Mouse (Mus musculus): ENCODE results near the gene Dll4.

Gene Dll4

DNA sequence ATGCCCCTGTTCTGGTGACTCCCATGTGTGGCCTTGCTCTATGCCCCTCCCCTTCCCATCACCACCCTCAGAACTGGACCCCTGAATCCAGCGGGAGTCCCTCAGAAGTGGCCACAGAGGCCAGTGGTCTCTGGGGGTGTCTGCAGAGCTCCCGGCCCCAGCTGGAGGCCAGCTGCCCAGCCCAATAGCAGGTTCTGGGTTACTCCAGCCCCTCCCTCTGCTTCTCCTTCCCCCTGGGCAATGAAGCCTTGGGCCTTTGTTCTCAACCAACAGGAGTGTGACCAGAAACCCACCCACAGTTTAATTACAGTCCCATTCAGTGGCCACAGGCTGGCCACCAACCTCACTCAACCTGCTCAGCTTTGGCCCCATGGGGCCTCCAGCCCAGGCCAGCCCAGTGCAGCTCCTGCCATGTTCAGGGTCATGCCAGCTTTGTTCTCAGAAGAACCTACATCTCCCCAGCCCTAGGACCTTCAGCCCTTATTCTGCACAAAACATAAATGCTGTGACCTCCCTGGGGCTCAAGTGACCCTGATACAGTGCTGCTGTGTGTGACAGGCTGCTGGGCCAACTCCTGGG is 13.1 kb upstream of the Dll4 start:
- DNase-seq: no peak

- no peak for DNase-seq
Measured at GRCm38 (mm10) chr2:119313780-119314479, 11.7 kb upstream of the Dll4 start.

GRCm38 (mm10) chr2:119314742-119315310 is 10.8 kb upstream of the Dll4 start:
- peak; percentile 48 for DNase-seq

- no peak for DNase-seq
Measured at GRCm38 (mm10) chr2:119318043-119318710, 7.4 kb upstream of the Dll4 start.

GRCm38 (mm10) chr2:119320571-119320970 is 5.0 kb upstream of the Dll4 start:
- DNase-seq: no peak

DNA sequence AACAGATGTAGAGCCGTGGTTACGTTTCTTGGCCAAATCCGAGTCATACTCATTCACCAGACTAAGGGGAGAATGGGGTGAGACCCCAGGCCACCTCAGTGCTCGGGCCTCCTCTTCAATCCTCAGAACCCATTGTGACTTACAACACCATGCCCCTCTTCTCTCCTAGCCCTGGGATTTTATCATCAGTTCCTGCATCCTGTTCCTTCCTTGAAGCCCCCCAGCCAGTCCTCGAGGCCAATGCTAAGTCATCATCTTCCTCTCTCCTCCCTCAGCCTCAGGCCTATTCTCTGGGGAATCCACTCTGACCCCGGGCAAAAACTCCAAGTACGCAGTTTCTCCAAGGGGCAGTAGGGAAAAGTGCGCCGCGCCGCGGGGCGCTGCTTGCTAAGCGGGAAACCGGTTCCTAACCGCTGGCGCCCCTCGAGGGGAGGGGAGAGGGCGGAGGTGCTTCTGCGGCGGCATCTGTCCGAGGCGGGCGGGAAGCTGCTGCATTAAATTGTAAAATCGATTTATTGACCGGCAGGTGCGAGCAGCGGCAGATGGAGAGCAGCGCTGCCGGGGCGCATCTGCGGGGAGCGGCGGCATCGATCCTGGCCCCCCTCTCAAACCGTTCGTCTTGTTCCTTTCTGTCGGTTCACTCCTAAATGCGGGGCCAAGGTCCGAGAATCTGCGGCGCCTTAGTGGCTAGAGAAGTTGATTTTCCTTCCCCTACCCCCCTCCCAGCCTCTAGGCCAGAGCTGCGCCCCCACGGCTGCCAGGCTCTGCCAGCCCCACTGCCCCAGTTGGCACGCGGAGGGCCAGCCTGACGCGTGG is 3.6 kb upstream of the Dll4 start:
- no peak for DNase-seq

GRCm38 (mm10) chr2:119322587-119323300 is 2.8 kb upstream of the Dll4 start:
- peak; percentile 60 for DNase-seq

DNA sequence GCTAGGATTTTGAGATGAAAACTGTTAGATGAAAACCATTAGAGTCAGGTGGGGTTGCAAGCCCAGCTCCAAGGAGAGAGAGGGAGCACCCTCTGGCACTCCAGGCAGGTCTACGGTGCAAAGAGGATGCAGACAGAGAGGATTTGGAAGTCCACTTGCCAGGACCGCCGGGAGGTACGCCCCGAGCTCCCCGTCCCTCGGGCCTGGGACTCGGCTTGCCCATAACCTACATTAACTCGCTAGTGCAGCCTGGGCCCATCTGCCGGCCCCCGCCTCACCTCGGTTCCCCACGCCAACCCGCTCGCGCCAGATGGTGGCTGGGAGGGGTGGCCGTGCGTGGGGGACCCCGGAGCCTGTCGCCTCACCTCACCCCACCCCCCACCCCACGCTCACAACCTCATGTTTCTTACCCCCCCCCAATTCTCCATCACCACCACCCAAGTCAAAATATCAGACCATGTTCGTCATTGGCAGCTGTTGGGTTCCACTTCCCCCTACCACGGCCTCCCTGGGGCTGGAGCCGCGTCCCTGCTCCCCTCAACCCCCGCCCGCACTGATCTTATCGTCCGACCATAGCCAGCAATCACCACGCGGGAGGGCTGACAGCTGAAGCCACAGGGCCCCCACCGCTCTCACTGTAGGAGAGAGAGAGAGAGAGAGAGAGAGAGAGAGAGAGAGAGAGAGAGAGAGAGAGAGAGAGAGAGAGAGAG is 1.6 kb upstream of the Dll4 start:
- DNase-seq: no peak

DNA sequence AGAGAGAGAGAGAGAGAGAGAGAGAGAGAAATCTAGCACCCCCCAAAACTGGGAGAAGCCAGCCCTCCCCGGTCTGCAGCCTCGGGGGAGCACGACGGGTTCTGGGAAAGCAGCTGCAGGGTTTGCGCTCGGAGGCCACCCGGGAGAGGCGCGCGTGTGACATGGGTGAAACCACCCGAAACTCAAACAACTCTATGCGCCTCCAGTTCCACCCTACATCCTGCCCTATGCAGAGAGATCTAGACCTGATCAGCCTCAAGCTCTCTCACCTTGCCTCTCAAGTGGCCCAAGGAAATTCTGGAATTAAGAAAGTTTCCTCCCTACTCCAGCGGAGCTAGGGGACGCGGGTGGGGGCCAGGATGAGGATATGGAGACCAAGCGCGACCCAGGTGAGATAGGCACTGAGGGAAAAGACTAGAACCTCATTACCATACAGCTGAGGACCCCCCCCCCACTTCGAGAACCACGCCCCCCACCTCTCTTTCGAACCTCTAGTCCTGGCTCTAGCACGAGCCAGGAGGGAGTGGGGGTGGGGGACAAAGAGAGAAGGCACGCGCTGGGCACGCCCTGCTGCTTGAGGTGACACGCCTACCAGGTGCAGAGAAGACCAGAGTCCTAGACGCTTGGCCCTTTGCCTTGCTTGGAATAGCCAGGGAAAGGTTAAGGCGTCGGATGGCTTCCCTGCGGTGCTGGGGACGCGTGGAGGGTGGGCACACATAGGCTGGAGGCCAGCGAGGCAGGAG is 837 bp upstream of the Dll4 start:
- no peak for DNase-seq

GRCm38 (mm10) chr2:119326161-119327101 is 847 bp downstream of the Dll4 start:
- DNase-seq: no peak

- DNase-seq: no peak
Measured at GRCm38 (mm10) chr2:119327102-119327480, 1.5 kb downstream of the Dll4 start.

GRCm38 (mm10) chr2:119327942-119328526 is 2.5 kb downstream of the Dll4 start:
- DNase-seq: no peak

GRCm38 (mm10) chr2:119328546-119328945 is 3.0 kb downstream of the Dll4 start:
- DNase-seq: no peak

GRCm38 (mm10) chr2:119329123-119329817 is 3.7 kb downstream of the Dll4 start:
- DNase-seq: no peak

GRCm38 (mm10) chr2:119330795-119331194 is 5.2 kb downstream of the Dll4 start:
- DNase-seq: no peak

DNA sequence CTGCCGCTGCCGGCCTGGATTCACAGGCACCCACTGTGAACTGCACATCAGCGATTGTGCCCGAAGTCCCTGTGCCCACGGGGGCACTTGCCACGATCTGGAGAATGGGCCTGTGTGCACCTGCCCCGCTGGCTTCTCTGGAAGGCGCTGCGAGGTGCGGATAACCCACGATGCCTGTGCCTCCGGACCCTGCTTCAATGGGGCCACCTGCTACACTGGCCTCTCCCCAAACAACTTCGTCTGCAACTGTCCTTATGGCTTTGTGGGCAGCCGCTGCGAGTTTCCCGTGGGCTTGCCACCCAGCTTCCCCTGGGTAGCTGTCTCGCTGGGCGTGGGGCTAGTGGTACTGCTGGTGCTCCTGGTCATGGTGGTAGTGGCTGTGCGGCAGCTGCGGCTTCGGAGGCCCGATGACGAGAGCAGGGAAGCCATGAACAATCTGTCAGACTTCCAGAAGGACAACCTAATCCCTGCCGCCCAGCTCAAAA is 6.6 kb downstream of the Dll4 start:
- DNase-seq: no peak

DNA sequence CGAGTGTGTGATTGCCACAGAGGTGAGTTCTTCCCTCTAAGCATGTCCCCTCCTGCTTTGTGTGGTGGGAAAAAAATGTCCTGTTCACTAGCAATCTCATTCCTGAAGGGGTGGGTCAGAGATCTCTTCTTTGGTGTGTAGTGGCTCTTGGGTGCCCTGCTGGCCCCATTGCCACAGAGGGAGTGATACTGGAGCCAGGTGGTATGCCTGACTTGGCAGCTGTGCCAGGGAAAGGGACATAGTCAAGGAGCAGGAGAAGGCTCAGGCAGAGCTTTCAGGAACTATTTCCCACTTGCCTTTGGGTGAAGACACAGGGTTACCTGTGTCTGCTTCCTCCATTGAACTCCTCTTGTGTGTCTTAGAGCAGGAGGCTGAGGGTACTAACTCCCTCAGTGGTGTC is 8.6 kb downstream of the Dll4 start:
- no peak for DNase-seq

DNA sequence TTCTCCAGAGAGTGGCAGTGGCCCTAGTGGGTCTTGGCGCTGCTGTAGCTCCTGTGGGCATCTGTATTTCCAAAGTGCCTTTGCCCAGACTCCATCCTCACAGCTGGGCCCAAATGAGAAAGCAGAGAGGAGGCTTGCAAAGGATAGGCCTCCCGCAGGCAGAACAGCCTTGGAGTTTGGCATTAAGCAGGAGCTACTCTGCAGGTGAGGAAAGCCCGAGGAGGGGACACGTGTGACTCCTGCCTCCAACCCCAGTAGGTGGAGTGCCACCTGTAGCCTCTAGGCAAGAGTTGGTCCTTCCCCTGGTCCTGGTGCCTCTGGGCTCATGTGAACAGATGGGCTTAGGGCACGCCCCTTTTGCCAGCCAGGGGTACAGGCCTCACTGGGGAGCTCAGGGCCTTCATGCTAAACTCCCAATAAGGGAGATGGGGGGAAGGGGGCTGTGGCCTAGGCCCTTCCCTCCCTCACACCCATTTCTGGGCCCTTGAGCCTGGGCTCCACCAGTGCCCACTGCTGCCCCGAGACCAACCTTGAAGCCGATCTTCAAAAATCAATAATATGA is 9.5 kb downstream of the Dll4 start:
- no peak for DNase-seq
